Mouse (Mus musculus): ENCODE results near the gene Usp26. TPM values are rescaled to one million over a fixed set of nuclear protein-coding genes. Genes with fewer than 3 reads are reported as not detected.

The Usp26 gene
- polyA plus RNA-seq (2015; fragmentation: Nextera tagmentation; extraction: Ambion mirVana) = not detected in 2 replicates

DNA sequence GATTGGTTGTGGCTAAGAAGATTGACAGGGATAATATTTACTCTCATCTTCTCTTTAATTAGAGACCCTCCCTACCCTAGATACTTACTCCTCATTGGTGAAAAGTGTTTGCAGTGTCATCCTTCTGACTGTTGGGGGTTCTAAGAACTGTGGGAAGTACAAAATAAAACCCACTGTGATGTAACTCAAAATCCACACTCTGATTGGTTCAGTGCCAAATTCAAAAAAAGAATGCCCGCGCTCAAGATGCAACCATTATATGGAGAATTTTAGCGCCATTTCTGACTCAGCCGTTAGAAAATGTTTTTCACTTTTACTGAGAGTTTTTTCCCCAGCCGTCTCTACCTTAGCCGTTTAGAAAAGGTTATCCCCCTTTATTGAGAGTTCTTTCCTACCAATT lies at the start of gene Usp26:
TSS of gene Usp26 (minus strand) at position 101 of the 400 bp plus-strand sequence.

Other genes with a start within 250 kb of the Usp26 start
- 15.3 and 19.8 TPM in 2 replicates for gene Hs6st2, start 119.4 kb downstream of the Usp26 start, polyA plus RNA-seq (2015; fragmentation: Nextera tagmentation; extraction: Ambion mirVana)
- not detected in 2 replicates for gene 1700080O16Rik, start 171.5 kb upstream of the Usp26 start, polyA plus RNA-seq (2015; fragmentation: Nextera tagmentation; extraction: Ambion mirVana)

Data from spleen, postnatal 0 days (tissue).